Mouse (Mus musculus) spleen, adult 2 months (tissue): ENCODE results near the gene Foxc2.

ENCODE experiments used
- CTCF ChIP-seq: fragments of 200-500 bp; IDR thresholded peaks from 2 replicates; pipeline ENCODE4 v1.5.1; 2011; ENCODE audit warnings: mild to moderate bottlenecking, inconsistent platforms; ENCODE audit not compliant: insufficient read depth, insufficient read length, insufficient replicate concordance; ENCODE audit errors: extremely low read depth
- POLR2A ChIP-seq: fragments of 200-500 bp; IDR thresholded peaks from 2 replicates; pipeline ENCODE4 v1.6.1; 2011; ENCODE audit warnings: low read depth, low read length, inconsistent platforms

DNA sequence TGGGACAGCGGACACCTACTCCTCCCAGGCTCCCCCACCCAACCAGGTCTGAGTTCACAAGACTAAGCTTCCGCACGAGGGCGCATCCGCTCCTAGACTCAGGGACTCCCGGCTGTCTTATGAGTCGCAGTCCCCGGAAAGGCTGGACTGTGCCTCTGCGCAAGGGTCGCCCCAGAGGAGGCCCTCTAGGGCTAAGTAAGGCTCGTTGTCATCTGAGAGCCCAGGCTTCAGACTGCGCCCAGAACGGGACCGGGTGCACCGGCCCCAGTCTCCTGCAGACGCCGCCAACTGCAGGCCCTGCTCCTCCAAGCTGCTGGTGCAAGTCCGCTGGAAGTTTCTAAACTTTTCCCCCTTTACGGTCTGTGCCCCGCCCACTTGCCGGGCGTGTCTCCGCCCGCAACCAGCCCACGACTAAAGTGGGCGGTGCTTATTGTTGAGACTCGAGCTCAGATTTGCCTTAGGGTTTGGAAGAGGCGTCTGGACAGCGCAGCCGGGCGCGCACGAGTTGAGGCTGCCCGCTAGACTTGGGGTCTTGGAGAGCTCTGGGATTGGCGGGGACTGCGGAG lies 9.4 kb downstream of the Foxc2 start:
- TF ChIP-seq POLR2A (no peak), CTCF (no peak)
